Mouse (Mus musculus) left cerebral cortex, adult 9 months (tissue): ENCODE data around the gene Lipc.

ENCODE experiments used
- DNase-seq, 2 experiments: peaks; one replicate each; pipeline ENCODE4 v3.0.0; 2022; ENCODE audit warnings: low spot score in 2 of 2

Gene Lipc

DNA sequence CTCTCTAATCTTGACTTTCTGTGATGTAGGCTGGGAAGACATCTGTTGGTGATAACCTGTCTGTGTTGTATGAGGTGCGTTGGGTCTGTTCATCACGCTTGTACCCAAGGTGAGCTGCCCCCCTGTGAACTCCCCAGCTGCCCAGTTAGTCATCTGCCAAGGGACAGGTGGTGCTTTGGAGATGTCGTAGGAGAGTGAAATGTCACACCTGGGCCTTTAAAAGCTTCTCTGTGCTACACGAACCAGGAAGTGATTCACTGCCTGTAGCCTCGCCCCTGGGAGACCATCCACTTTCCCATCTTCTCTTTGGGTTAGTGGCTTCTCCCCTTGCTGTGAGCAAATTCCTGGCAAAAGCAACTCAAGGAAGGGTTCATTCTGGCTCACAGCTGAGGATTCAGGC, 6.4 kb upstream of the Lipc start:
- DNase-seq: no peak

GRCm38 (mm10) chr9:70957717-70958116, 5.7 kb upstream of the Lipc start:
- no peak for DNase-seq

- peak in 1 of 2 experiments; percentile 40 for DNase-seq
These were observed 2.2 kb upstream of the Lipc start for GRCm38 (mm10) chr9:70954226-70954625.

GRCm38 (mm10) chr9:70949336-70949735, 2.7 kb downstream of the Lipc start:
- no peak for DNase-seq

GRCm38 (mm10) chr9:70947312-70947711, 4.7 kb downstream of the Lipc start:
- no peak for DNase-seq

- DNase-seq: no peak
These were observed 9.2 kb downstream of the Lipc start for GRCm38 (mm10) chr9:70942686-70943333.

DNA sequence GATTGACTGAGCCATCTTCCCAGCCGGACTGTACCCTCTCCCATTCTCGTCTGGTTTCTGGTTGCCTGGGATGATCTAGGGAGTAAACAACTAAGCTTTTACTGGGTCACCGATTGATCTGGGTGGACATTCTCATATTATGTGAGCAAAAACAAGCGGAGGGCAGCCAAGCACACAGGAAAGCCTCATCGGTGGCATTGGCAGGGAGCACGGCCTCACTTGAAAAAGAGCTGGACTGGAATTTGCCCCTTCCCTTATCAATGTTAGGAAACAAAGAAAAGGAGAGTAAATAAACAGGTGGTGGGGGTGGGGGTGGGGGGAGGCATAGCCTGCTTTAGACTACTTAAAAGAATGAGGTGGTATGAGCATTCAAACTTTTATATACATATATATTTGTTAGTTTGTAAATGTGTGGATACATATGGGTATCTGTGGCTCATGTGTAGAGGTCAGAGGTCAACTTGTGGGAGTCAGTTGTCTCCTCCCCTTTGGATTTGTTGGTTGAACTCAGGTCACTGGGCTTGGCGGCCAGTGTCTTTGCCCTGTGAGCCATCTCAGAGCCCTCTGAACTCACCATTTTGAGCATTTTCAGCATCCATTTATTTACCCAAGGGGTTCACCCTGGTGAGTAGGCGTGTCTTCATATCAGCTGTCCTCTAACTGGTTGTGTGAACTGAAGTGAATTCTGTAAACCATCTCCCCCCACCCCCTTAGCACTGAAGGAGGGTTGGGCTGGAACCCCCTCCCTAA, 12.1 kb downstream of the Lipc start:
- no peak for DNase-seq

- no peak for DNase-seq
These were observed 13.2 kb downstream of the Lipc start for GRCm38 (mm10) chr9:70938850-70939249.

DNA sequence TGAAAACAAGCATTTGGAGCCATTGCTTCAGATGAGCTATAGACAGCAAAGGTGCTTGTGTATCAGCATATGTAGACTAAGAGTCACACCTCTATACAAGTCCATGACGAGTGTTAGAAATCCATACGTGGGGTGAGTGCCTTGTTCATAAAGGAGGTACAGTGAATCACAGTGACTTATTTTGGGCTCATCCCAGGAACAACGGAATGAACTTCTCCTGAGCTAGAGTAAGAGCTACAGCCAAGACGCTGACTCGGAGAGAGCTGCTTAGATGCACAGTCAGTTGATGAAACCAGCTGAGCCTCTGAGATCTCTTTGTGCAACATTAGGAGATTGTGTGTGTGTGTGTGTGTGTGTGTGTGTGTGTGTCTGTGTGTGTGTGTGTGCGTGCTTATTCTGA, 13.9 kb downstream of the Lipc start:
- no peak for DNase-seq

DNA sequence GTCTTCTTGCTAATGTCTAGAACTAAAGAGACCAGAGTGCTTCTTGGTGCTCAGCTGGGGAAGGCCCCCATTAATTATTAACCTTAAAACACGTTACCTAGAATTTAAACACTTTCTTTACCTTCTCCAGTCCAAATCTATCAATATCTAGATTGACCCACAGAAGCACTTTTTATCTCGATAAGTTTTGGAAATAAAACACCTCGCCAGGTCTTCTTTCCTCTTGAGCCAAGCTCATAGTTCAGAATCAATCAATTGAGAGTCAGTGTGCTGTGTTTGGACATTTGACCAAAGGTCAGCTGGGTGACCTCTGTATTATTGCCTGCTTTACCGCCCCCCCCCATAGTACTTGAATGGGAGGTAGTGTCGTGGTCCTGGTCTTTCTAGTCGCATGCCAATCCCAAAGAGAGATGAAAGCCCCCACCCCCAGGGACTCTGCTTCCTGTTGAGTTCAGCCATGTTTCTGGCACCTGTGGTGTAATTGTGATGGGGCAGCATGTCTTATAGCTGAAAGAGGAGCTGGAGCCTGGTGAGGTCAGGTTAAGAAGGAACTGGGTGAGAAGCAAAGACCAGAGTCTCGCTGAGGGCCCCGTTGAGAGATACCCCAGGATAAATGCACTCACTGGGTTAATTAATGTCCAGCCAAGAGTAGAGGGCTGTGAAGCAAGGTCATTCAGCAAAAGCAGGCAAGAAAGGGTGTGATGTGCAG, 17.3 kb downstream of the Lipc start:
- no peak for DNase-seq

GRCm38 (mm10) chr9:70930641-70931020, 21.4 kb downstream of the Lipc start:
- DNase-seq: no peak

DNA sequence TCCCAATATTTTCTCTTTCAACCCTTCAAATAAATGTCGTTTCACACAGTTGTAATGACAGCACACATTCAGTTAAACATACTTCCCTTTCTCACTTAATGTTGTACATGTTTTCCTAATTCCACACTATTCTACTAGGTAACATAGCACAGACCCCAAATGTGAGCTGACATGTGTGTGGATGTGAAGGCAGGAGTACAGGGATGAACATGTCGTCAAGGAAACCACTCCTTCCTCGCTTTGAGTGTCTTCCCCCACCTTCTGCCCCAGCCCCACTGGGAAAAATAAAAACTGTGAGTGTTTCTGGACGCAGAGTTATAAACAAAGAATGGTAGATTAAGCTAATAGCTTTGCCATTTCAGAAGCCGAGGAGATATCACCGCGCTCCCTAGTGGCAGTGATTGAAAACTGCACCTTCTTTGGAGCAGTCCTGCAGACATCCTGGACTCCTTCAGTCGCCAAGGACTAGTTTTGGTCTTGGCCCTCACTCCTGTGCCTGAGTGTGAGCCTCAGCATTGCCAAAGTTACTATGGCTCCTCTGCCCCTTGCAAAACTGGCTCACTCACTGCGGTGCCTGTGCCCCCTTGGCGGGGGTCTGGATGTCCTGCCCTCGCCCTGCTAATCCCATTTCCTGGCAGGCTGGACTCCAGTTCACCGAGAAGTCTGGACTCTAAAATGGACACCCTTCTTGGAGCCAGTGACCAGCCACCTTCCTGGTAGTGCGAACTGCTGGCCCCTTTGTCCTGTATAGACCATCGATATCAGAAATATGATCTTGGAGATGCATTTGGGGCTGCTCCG, 22.0 kb downstream of the Lipc start:
- DNase-seq: peak in 1 of 2 experiments; percentile 30

DNA sequence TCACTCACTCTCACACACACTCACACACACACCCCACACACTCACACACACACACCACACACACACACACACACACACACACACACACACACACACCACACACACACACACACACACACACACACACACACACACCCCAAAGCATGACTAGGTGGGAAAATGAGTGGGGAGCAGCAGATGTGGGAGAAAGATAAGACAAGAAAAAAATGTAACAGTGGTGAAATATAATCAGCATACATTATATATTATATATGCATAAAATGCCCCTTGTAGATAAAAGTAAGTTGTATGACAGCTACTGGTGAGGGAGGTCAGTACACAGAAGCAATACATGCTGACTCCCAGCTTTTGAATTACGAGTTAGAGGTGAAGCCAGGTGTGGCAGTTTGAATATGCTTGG, 23.6 kb downstream of the Lipc start:
- no peak for DNase-seq

DNA sequence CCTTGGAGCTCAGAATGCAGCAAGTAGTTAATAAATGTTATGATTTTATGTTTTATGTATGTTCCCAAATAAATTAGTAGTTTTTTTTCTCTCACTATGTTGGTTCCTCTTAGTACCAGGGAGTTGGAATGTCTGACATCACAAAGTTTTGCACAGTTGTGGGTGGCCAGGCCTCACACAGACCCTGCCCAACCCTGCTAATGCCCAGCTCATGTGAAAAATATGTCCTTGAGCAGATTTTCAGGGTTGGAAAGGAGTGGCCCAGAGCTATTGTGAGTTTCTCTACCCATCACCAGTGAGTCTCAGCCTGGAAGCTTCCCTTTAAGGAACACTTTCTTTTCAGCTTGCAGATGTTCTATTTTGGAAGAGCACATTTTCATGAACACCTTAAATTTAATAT, 24.3 kb downstream of the Lipc start:
- DNase-seq: no peak

GRCm38 (mm10) chr9:70926820-70927588, 25.0 kb downstream of the Lipc start:
- DNase-seq: no peak

DNA sequence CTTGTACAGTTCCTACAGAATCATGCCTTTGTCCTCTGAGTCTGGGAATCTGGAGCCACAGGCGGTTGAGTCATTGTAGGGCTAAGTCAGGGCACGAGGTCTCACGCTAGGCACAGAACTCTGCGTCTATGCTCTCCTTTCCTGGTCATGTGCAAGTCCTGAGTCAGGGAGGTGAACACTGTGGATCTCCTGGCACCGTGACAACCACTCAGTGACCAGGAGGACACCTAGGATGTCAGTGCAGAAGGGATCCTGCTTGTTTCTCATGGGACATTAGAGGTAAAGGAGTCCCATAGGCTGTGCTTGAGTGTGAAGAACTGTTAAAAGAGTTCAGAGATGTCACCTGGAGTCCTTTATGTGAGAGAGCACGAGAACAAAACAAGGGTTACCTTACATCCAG, 26.8 kb downstream of the Lipc start:
- no peak for DNase-seq

DNA sequence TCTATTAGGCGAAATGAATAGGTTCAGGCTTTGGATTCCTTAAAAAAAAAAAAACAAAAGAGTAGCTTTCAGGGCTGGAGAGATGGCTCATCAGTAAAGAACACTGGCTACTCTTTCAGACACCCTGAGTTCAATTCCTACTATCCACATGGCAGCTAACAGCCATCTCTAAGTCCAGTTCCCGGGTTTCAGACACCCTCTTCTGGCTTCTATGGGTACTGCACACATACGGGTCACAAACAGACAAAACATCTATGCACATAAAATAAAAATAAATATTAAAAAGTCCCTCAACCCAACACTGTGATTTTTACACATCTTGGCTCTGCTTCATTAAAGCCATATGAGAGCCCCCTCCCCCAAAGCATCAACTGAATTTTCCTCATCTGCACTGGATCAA, 27.3 kb downstream of the Lipc start:
- DNase-seq: no peak

DNA sequence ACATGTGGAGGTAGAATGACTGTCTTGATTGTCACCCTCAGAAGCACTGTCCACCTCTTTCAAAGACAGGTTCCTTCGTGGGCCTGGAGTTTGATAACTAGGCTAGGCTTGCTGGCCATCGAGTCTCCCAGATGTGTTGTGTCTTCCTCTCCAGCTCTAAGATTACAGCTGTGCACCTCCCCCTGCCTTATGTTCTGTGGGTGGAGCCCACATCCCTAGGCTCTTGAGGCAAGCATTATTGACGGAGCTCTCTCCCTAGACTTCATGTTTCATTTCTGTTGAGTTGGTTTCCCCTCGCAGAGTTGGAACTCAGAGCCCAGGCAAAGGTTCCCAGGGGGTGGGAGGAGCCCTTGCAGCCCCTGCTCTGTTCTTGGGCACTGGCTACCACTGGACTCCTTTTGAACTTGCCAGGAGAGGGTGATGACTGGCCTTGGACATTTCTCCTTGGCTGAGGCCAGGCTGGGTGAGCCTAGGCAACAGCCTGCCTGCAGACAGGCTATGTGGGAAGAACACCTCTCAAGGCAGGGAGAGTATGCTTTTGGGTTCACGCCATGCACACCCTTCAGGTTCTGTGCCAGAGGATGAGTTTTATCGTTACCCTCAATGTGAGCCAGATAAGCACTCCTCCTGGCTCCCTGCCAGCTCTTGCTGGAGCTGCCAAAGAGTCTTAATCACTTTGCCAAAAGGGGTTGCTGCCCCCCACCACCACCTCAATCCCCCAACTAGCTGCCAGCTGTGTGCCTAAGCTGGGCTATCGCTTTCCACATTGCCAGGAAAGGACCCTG, 30.1 kb downstream of the Lipc start:
- no peak for DNase-seq

DNA sequence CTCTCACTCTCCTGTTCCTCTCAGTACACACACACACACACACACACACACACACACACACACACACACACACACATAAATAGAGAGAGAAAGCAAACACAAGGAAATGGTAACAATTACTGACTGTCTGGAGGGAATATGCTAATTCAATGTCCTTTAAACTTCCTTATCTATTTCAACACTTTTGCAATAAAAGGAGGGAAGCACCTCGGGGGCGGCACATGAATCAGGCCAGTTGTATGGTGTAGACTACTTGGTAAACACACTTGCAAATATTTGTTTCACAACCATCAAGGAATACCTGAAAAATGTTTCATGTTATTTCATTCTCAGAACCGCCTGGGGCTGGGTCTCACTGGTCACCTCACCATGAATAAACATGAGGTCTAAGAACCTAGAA, 30.9 kb downstream of the Lipc start:
- DNase-seq: no peak

DNA sequence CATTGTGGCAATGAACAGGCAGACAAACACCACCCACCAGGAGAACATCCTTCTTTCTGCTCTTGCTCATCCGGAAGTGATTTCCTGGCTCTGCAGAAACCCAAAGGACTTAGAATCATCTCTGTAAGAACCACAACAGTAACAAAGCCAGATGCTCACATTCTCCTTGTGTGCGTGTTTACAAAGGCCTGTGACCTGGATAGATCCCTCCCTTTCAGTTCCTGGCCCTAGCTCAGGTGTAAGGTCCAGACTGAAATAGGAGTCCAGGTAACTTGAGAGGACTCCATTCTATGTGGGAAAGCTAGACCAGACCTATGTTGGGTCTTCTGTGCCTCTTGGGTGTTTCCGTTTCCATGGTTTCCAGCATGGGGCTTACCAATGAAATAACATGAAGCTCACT, 32.8 kb downstream of the Lipc start:
- DNase-seq: no peak

DNA sequence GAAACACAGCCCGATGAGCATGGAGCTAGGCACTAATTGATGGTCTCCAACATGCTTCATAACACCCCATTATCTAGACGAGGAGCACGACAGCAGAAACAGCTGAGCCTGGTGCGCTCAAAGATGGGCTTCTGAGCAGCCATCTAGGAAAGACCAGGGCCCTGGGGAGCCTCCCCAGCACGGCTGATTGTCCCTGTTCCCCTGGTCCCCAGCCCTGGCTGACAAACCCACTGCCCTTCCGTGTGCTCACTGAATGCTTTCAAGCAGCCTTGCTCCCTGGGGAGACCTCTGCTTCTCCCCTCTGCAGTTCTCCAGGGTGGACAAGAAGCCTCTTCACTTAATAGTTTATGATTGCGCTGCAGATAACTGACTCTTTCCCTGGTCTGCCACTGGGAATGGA, 35.5 kb downstream of the Lipc start:
- DNase-seq: no peak
